Mouse (Mus musculus) monocyte, adult 2 months (primary cell): ENCODE results near the gene Eif2ak1.
A peak's percentile ranks its signal among the peaks of the same experiment; 100 is the strongest.
"Not testable (repeated sequence)": the region's sequence is repeated elsewhere in the genome, so short reads cannot be mapped to it uniquely, and the experiment has no call there.

ENCODE experiments used
- DNase-seq, 2 experiments: peaks; one replicate each; pipeline ENCODE4 v3.0.0; 2022; ENCODE audit warnings: low spot score in 2 of 2, low read depth in 1 of 2

Gene Eif2ak1

DNA sequence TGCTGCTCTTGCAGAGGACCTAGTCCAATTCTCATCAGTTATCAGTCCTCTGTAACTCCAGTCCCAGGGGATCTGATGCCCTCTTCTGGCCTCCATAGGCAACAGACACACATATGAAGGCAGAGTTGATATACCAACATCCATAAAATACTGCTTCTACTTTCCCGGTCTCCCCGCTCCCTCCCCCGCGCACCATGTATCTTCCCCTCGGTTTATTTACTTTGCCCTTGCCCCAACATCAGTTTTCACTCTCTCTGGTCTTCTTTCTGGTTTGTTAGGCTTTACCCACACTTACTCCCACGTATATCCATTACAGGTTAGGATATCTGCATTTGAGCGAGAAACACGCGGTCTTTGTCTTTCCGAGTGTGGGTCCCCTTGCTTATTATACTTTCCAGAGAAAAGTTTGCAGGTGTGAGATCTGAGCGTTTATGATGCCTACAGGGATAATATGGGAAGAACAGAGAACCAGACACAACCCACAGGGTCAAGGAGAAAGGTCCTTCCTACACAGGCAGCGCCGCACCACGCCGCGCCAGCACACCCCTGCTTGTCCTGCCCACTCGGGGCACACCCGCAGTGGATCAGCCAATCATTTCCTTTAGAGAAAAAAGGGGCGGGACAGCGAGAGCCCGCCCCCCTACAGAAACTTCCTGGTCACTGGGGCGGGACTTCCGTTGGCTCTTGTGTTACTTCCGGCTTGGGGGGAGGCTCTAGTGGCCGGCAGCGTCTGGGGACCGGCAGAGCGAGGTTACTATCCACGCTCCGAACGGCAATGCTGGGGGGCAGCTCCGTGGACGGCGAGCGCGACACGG, at the start of gene Eif2ak1:
Gene Eif2ak1, plus strand, starts transcription at position 673 of the 815 bp plus-strand sequence.
- peak; percentile 79 to 84 for DNase-seq

DNA sequence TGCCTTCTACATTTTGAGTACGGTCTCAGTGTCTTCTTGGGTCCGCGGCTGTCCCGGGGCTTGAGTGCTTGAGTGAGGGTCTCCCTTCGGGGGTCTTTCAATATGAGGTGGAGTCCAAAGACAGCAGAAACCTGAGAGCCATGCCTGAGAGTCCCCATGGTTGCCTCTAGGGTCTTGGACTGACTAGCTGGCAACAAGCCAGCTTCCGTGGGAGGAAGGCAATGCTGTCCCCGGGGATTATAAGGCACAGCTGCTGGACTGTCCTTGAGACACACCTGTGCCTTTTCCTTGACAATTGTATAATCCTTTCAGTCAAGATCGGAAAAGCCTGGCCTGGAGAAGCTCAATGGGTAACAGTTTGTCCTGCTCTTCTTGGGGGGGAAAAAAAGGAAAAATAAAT, 35.6 kb upstream of the Eif2ak1 start:
- no peak for DNase-seq

DNA sequence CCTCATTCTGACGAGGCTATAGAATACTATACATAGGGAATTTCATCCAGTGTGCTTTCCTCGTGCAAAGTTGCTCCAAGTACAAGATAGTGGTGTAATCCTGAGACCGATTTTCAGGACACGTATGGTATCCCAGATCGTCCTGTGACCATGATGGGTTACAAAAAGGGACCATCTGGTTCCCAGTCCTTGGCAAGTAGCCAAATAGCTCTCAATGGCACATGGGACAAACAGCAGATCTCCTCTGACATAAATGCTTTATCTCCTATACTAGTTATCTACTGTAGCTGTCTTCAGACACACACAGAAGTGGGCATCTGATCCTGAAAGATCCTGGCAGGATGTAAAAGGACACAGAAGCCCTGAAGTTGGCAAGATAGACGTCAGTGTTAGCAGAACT, 32.2 kb upstream of the Eif2ak1 start:
- no peak for DNase-seq

DNA sequence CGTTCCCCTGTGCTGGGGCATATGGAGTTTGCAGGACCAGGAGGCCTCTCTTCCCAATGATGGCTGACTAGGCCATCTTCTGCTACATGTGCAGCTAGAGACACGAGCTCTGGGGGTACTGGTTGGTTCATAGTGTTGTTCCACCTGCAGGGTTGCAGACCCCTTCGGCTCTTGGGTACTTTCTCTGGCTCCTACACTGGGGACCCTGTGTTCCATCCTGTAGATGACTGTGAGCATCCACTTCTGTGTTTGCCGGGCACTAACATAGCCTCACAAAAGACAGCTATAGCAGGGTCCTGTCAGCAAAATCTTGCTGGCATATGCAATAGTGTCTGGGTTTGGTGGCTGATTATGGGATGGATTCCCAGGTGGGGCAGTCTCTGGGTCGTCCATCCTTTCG, 16.4 kb upstream of the Eif2ak1 start:
- DNase-seq: not testable (repeated sequence)

DNA sequence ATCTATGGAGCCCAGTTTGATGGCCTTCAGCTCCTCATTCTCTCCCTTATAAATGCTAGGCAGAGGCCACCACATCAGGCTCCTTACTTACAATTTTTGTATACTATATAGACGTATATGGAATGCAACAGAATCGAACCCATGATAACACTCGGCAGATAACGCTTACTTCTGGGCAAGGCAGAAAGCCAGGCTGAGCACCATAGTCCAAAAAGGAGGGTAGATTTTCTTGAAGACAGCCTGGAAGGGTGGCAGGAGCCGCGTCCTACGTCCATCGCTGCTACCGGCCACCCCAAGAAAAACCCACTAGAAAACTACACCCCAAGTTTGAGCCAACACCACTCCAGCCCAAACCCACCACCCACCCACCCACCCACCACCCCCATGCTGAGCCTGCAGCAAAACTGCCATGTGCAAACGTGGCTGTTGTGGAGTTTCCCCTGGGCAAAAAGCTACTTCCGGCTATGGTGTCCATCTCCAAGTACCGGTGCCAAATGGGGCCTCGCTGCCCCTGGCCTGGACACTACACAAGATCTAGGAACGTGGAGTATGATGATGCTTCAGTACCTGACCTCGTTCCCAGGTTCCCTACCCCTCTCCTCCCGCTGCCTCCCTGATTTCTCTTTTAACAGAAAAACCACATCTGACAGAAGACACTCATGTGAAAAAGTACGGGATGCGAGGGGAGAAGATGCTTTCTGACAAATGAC, 13.4 kb upstream of the Eif2ak1 start:
- DNase-seq: no peak

DNA sequence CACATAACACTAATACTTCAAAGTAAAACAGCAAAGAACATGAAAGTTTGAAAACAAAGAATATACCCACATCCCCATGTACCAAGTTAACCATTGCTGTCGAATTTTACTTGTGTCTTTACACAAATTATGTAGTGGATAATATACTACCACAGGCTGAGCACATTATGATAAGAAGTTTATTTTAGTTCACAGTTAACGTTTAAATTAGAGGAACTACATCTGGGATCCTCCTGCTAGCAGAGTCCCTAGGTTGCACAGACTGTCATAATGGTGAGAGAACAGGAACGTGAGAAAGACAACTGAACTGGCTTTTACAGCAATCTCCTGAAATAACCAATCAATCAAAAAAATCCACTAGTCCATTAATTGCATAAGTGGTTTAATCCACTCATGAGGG, 10.3 kb upstream of the Eif2ak1 start:
- DNase-seq: no peak

DNA sequence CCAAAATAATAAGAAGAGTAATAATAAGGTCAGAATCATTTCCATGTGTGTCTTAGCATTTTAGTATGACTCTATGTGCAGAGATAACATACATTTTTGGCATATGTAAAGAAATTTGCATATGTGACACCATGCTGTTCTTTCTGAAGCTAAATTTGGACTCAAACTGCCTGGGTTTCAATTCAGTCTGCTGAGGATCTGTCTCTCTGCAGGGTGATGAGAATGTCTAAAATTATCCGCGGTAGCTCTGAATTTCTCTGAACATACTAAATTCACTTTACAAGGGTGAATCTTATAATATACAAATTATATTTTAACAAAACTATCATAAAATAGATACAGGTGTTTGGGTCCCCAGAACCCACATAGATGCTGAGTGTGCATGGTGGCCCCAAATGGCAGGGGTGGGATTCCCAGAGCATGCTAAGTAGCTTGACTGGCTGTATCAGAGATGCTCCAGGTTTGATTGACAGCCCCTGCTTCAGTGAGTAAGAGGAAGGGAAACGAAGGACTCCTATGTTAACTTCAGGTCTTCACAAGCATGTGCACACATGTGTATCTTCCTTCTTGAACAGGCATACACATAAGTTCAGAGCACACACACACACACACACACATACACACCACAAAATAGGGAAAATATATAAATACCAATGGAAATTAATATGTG, 8.0 kb upstream of the Eif2ak1 start:
- no peak for DNase-seq

DNA sequence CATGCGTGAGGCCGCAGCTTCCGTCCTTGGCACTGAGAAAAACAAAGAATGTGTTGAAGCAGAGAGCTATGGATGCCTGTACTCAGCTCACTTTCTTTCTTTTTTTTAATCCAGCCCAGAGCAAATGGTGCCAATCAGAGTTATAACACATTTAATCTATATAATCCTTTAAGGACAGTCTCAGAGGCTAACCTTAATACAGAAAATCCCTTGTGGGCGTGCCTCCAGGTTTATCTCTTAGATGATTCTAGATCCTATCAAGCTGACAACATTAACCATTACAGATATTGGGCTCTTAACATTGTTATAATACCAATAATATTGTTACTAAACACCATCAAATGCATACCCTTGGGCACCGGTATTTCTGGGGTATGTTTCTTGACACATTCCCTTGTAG, 5.9 kb upstream of the Eif2ak1 start:
- no peak for DNase-seq

DNA sequence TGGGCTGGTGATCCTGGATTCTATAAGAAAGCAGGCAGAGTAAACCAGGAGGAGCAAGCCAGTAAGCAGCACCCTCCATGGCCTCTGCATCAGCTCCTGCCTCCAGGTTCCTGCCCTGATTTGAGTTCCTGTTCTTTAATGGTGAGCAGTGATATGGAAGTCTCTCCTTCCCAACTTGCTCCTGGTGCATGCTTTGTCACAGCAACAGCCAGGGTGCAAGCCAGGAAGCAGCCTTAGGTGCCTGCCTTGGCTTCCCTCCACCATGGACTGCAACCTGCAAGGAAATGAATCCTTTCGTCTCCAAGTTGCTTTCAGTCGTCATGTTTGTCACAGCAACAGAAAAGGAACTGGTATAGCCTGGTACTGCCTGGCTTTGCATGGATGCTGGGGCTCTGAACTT, 3.0 kb upstream of the Eif2ak1 start:
- DNase-seq: no peak

DNA sequence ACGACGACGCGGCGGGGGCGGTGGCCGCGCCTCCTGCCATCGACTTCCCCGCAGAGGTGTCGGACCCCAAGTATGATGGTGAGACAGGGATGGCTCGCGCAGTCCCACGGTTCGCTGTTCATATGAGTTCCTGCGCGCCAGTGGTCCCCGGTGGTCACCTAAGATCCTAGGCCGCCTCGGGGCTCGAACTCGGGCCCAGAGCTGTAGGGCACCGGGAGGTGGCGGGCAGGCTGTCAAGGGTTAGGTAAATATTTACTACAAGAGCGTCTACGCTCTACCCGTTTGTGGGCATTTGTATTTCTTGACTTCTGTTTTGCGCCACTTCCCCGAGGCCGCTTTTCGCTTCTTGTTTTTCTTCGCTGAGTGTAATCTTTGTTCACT, 333 bp downstream of the Eif2ak1 start:
- no peak for DNase-seq

DNA sequence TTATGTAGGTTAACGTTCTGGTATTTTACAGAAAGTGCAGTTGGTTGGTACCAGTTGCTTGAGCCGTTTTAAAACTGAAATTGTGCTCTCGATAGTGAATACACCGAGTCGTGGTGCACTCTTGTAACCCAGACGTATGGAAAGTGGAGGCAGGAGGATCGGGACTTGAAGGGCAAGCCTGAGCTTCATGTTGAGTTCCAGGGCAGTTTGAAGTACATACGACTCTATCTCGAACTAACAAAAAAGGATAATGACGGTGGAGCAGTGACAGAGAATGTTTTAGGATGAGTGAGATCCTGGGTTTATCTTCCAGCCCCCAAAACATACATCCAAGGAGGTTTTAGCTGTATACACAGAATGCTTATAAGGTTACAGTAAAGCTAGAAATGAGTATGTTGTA, 873 bp downstream of the Eif2ak1 start:
- DNase-seq: no peak

DNA sequence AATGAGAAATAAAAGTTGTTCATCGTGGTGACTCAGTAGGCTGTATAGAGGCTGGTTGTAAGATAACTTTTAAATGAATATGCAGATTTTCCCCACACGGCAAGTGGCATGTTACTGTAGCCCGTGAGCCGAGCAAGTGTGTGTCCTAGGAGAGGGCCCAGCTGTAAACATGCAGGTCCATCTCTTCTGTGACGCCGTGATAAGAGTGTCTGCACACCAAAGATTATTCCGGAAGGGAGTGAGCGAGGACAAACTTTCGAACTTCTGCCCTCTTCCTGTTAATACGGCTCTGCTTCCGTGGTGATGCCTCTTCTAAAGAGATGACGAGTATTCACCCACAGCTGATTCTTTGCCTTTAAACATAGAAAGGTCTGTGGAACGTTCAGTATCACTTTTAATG, 1.4 kb downstream of the Eif2ak1 start:
- no peak for DNase-seq

DNA sequence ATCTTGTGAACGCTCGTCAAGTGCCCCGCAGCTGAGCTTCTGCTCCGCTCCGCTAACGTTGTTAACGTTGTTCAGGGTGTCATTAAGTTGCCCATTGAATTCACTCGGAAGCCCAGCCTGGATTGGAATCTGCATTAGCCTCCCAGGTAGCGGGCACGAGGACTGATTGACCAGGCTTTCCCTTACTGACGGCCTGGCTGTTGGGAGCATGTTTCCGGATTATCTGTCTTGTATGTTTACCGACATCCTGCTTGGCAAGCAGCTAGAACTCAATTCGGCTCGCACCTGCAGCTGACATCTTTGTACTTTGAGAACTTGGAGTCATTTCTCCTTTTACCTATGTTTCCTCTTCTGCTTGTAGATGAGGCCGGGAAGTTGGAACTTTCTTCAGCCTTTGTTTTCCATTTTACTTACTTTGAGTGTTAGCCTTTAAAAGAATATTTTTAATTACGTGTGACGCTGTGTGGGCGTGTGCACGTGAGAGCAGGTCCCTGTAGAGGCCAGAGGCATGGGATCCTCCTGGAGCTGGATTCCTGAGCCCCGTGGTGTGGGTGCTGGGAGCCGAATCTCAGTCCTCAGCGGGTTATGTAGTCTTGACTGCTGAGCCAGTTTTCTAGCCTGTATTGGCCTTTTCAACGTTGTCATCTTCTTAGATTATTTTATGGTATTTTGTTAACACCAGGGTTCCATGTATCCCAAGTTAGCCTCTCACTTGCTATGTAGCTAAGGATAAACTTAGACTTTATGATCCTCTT, 2.5 kb downstream of the Eif2ak1 start:
- DNase-seq: no peak

DNA sequence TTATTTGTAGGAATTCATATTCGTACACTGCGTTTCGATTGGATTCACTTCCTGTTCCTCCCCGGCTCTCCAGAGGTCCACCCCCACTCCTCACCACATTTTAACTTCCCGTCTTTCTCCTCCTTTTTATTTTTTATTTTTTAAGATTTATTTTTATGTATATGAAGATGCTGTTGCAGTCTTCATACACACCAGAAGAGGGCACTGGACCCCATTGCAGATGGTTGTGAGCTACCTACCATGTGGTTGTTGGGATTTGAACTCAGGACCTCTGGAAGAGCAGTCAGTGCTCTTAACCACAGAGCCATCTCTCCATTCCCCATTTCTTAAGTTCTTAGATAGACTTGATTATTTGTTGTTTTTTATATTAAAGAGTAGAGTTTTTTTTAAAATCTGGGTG, 3.2 kb downstream of the Eif2ak1 start:
- DNase-seq: no peak

DNA sequence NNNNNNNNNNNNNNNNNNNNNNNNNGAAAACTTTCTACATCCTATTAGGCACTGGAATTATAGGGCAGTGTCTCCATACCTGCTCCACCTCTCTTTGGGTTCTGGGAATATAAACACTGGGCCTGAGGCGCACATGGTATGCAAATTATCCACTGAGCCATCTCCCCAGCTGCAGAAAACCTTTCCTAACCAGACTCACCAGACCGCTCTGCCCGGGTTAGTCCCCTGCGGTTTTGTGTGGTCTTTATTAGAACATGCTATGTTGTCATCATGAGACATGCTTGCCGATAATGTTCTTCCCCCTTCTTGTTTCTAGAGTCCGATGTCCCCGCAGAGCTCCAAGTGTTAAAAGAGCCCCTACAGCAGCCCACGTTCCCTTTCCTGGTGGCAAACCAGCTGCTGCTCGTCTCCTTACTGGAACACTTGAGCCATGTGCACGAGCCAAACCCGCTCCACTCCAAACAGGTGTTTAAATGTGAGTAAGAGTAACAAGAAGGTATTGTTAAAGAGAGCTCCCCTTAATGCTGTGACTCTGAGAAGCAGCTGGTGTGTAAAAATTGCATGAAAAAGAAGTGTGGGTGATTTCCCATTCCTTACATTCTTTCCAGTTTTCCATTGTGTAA, 54.1 kb downstream of the Eif2ak1 start:
- no peak for DNase-seq

DNA sequence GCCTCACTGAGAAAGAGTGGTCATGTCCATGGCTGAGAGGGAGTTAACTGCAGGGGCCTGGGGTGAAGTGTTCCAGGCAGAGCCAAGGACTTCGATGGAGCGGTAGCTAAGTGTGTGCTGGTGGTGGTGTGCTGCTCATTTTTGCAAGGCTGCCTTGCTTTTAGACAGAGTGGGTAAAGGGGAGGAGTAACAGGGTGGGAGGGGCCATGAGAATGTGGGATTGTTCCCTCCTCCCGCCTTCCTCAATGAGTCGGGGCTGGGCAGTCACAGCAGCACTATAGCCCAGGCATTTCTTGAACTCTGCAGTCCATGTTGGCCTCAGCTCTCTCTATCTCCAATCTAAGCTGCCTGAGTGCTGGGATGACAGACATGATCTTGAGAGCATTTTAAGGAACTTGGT, 57.0 kb downstream of the Eif2ak1 start:
- no peak for DNase-seq

DNA sequence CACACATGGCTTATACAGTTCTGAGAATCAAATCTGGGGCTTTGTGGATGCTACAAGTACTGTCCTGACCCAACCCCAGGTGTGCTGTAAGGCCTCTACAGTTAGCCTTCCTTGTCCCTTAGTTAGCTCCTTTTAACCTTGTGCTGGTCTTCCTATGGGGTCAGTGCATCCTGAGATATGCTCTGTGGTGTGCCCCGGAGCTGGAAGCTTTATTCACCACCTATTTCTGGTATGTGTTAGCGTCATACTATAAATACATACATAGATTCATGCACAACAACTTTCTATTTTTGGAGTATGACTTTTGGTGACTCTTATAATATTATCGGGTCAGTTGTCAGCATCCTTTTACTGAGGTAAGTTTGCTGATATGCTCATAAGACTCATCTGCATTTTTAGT, 67.7 kb downstream of the Eif2ak1 start:
- DNase-seq: no peak

DNA sequence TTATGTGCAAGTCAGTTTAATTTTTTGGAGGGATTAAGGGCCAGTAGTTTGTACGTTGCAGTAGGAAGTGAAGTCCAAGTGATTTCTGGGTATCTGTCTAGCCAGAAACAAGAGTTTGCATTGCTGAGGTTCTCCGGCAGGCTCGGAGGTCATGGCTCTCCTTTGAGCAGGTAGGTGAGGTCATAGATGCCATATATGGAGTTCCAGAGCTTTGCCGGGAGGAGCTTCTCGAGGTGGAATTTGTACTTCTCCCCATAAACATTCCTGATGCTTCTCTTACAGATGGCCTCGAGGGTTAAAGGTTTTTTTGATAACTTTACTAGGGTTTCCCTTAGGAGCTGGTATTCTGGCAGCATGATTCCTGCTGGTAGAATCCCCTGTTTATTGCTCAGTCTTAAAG, 73.2 kb downstream of the Eif2ak1 start:
- no peak for DNase-seq

DNA sequence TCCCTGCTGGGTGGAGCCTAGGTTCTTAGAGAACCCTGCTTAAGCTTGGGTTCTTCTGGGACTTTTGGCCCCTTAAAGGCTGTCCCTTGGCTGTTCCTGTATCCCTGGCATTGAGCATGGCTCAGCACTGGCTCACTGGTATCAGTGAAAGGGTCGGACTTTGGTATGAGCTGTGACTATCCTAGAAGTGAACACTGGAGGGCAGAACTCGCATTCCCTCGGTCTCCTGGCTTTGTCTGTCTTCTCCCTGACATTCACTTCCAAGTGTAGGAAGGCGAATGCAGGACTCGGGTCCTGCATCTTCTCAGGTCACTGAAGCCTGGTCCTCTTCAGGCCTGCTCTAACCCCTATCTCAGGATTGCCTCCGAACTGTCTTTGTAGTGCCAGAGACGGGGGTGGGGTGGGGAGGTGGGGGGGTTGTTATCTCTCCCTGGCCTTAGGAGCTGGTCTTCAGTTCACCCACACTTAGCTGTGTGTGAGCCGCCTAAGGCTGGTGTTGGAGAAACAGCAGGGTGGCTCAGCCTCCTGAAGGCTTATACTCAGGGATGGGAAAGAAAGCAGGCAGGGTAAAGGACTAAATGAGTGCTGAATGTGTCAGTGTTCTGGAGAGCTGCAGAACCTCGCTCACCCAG, 74.8 kb downstream of the Eif2ak1 start:
- no peak for DNase-seq

DNA sequence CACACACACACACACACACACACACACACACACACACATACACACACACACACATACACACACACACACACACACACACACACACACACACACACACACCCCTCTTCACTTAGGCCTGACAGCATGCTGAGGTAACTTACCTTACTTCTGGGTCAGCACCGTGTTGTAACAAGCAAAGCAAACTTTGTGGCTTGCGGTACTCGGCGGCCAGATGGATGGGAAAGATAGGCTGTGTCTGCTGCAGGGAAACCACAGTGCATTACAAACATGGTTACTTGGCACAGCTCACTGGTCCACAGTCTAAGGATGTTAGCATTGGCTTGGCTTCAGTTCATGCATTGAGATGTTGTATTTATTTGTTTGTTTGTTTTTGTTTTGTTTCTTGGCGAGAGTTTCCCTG, 75.8 kb downstream of the Eif2ak1 start:
- DNase-seq: no peak
